Mouse (Mus musculus) adrenal gland, adult (tissue): ENCODE measurements around the gene Wdr90.
A peak's percentile ranks its signal among the peaks of the same experiment; 100 is the strongest.

ENCODE experiments used
- DNase-seq, 2 experiments: peaks; one replicate each; pipeline ENCODE4 v3.0.0; 2022 to 2023; ENCODE audit warnings: low spot score in 1 of 2; ENCODE audit not compliant: inconsistent age in 2 of 2

The Wdr90 gene

DNA sequence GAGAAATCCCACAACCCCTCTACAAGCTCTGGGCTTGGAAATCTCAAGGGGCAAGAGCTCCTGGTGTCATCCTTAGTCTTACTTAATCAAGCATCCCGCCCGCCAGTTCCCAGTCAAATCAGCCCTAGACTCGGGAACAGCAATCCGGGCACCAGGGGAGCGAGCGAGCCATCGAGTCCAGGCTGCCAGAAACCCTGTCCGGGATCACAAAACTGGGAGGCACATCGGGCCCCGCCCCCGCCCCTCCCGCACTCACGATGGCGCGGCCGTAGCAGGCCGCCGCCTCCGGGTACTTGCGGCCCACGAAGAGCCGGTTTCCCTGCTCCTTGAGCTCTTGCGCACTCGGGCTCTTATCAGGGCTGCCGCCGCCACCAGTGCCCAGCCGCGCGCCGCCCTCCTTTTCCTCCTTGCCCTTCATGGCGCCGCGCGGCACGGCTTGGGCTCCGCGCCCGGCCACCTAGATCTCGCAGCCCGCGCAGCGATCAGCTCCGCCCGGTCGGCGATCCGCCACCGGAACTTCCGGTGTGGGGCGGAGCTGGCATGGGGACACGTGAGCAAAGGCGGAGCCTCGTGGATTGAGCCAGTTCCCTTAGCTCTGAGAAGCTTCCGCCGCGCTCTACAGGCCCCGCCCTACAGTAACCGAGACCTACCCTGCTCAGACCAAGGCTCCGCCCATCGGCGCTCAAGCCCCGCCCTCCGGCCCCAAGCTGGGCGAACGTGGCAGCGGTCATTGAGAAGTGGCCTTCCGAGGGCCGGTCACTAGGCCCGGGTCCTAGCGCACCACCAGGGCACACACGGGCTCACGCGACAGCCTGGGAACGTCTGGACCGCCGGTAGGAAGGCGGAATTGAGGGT lies 28.6 kb downstream of the Wdr90 start:
- DNase-seq, result peak; percentile 100

DNA sequence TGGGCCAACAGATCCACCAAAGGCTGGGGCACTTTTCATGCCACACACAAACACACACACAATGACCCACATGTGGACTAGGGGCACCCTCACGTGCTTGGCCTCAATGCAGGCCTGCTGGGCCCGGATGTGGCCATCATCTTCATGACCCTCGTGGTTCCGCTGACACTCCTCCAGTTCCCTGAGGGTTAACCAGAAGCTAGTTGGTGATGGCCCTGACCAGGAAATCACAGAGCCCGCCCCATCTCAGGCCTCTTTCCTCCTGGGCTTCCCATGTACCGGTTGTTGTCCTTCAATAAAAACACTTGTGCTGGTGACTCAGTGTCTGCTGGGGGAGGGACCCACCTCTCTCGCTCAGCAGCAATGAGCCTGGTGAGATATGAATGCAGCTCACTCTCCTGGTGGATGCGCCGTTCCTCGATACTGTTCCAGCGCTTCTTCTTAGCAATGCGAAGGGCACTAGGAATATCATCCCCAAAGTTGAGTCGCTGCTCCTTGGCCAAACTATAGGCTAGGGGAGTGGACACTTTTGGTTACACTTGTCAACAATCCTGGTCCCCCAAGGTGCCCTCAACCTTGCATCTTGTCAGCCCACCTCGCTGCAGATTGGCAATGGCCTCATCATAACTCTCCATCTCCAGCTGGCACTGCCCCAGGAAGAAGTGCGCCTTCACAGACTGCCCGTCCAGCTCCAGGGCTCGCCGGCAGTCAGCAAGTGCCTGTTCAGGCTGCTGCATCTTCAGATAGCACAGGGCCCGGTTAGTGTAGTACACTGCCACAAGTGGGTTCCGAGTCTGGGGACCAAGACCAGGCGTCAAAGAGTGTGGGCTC lies 29.6 kb downstream of the Wdr90 start:
- peak; percentile 84 to 89 for DNase-seq

- DNase-seq, result peak; percentile 35 to 65
Measured at GRCm38 (mm10) chr17:25830806-25831431, 30.4 kb downstream of the Wdr90 start.

- DNase-seq, result peak; percentile 12 to 59
Measured at GRCm38 (mm10) chr17:25830200-25830753, 31.0 kb downstream of the Wdr90 start.

DNA sequence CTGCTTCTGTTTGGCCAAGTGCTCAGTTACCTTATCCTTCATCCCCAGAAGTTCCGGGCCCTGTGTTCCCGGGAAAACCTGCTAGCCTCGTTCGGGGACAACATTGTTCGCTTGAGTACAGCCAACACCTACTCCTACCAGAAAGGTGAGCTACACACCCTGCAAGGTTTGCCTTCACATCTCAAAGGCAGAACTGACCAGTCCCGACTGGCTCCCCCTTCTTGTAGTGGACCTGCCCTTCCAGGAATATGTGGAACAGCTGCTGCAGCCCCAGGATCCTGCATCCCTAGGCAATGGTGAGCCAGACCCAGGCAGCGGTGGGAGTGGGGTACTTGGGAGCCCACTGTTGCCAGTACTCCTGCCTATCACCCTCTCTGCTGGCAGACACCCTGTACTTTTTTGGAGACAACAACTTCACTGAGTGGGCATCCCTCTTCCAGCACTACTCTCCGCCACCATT lies 31.7 kb downstream of the Wdr90 start:
- DNase-seq, result peak in 1 of 2 experiments; percentile 36

DNA sequence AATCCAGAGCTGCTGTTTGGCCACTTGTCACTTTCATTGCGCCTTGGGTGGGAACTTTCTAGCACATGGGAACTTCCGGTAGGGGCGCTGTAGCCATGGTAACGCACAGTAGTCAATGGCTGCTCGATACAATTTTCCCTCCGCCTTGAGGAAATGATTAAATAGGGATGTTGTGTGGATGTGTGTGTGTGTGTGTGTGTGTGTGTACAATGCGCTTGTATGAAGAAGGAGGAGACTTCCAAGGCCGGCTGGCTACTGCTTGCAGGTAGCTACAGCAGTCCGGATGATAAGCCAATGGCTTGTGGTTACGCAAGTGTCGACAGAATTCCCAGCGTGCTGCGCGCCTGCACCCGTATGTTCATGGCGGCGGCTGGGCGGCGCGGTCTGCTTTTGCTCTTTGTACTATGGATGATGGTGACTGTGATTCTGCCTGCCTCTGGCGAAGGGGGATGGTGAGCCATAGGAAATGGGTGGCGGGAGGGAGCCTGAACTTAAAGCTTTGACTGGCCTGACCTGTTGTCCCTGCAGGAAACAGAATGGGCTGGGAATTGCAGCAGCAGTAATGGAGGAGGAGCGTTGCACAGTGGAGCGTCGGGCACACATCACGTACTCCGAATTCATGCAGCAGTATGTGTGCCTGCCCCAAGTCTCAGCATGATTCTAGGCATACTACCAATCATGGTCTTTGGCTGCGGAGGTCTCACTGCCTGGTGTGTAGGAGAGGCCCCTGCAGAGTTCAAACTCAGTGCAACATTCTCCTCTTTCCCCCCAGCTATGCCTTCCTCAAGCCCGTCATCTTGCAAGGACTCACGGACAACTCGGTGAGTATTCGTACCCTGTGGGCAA lies 32.4 kb downstream of the Wdr90 start, which contains the start of gene Jmjd8:
Jmjd8 (plus strand) TSS at position 156 of the 846 bp plus-strand sequence.
- DNase-seq, result peak; percentile 82 to 95

DNA sequence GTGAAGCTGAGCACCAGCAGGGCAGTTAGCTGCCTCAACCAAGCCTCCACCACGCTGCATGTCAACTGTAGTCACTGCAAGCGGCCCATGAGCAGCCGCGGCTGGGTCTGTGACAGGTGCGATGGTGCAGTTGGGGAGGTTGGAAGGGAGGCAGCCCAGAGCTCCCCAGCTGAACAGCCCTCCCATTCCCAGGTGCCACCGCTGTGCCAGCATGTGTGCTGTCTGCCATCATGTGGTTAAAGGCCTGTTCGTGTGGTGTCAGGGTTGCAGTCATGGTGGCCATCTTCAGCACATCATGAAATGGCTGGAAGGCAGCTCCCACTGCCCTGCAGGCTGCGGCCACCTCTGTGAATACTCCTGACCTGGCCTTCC lies 33.1 kb downstream of the Wdr90 start:
- DNase-seq, result peak in 1 of 2 experiments; percentile 45

DNA sequence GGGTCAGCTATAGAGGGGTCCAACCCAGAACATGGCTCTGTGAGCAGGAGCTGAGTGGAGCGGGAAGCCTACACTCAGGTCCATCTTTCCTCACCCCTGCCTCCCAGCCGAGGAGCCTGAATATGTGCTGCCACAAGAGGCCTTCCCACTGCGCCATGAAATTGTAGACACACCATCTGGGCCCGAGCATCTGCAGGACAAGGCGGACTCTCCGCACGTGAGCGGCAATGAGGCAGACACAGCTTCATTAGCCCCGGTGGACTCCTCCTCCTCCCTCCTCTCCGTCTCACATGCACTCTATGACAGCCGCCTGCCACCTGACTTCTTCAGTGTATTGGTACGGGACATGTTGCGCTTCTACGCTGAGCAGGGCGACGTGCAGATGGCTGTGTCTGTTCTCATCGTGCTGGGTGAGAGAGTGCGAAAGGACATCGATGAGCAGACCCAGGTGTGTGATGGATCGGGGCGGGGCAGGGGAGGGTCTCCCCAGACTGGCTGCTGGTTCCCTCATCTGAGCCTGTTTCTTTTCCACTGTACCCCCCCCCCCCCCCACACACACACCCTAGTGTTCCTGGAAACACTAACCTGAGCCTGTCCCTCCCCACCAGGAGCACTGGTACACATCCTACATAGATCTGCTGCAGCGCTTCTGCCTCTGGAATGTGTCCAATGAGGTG lies 33.6 kb downstream of the Wdr90 start:
- peak in 1 of 2 experiments; percentile 25 for DNase-seq

DNA sequence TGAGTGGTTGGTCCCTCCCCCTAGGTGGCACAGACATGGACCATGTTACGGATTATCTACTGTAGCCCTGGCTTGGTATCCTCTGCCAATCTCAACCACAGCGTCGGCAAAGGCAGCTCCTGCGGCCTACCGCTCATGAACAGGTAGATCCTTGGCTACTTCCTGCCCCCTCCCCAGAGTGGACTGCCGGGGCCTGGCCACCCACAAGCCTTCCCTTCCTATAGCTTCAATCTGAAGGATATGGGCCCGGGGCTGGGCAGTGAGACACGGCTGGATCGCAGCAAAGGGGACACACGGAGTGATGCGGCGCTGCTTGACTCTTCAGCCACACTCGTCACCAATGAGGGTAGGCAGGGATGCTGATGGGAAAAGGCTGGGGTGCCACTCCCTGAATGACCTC lies 34.3 kb downstream of the Wdr90 start:
- peak; percentile 21 to 33 for DNase-seq

GRCm38 (mm10) chr17:25825984-25826570 lies 35.2 kb downstream of the Wdr90 start:
- DNase-seq, result peak in 1 of 2 experiments; percentile 18

DNA sequence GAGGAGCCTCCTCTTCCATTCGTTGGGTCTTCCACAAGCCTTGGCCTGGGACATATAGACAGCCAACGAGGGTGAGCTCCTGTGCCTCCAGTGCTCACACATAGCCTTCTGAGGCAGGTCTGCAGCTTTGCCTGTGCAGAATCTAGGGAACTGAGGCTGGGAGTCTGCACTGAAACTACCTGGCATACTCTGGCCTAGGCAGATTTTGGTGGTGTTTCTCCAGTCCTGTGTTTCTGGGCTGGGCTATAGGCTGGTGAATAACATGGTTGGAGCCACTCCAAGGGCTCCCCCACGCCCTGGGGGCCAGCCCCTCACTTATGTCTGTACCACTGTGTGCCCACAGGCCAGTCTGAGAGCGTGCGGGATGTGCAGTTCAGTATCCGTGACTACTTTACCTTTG lies 36.0 kb downstream of the Wdr90 start:
- DNase-seq, result no peak

DNA sequence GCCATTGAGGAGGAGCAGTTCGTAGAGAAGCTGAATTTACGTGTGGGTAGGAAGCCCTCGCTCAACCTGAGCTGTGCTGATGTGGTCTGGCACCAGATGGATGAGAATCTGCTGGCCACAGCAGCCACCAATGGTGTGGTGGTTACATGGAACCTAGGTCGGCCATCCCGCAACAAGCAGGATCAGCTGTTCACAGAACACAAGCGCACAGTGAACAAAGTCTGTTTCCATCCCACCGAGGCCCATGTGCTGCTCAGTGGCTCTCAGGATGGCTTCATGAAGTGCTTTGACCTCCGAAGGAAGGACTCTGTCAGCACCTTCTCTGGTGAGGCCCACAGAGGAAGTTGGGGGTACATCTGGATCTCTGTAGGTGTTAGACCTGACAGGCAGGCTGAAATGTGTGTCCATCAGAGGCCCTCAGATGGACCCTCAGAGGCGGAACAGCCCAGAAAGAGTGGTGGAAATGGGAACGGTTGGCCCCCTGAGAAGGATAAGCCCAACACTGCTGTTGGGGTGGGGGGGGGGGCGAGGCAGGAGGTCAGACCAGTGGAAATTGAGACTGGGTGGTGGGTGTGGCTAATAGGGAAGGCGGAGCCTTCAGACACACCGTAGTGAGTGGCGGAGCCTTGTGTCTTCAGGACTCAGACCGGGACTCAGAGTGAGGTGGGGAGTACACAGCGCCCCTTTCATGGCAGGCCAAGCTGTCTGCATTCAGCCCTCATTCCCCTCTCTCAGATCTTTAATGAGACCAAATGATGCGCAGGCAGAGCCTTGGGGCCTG lies 36.7 kb downstream of the Wdr90 start:
- no peak for DNase-seq

GRCm38 (mm10) chr17:25823452-25823851 lies 37.8 kb downstream of the Wdr90 start, which contains the start of gene Wdr24:
Gene Wdr24 (plus strand): TSS chr17:25823627.
- peak; percentile 82 to 94 for DNase-seq

GRCm38 (mm10) chr17:25818851-25819780 lies 42.2 kb downstream of the Wdr90 start:
- no peak for DNase-seq

- DNase-seq, result peak; percentile 53 to 85
Measured at GRCm38 (mm10) chr17:25817662-25818061, 43.6 kb downstream of the Wdr90 start.

DNA sequence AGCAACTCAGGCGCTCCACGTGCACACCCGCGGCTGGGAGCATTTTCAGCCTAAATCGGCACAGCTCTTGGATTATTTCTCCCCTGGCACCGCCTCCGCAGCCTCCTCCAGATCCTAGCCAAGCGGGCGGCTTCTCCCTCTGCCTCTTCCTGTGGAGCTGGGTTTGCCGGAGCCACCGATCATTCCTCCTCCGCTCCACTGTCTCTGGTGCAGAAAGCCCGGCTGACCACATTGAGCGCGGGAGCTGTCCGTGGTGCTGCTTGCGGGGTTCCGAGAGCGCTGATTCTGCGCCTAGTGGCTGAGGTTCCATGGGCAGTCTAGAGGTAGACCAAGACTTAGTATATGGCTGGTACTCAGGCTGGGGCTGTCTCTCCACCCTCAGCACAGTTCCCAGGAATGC lies 47.8 kb downstream of the Wdr90 start:
- DNase-seq, result peak; percentile 84 to 94

GRCm38 (mm10) chr17:25810890-25811289 lies 50.4 kb downstream of the Wdr90 start:
- no peak for DNase-seq
